Mouse (Mus musculus) hindbrain, embryonic 15.5 days (tissue): ENCODE measurements around the gene Mxi1. TPM values are rescaled to one million over a fixed set of nuclear protein-coding genes. Genes with fewer than 3 reads are reported as not detected.
A peak's percentile ranks its signal among the peaks of the same experiment; 100 is the strongest.

Experiments used
- ATAC-seq: fragments of 200-750 bp; cut with Nextera tagmentation; 2 replicates; pipeline ENCODE4 v1.8.0; 2017; ENCODE audit warnings: low read depth, moderate number of reproducible peaks, moderate TSS enrichment; ENCODE audit not compliant: low FRiP score
- H3K27ac ChIP-seq: fragments of 300-500 bp; sonication (generic); replicated peaks from 2 replicates; pipeline ENCODE4 v1.5.1; 2015; ENCODE audit warnings: mild to moderate bottlenecking, inconsistent platforms
- H3K27me3 ChIP-seq: fragments of 300-500 bp; sonication (generic); 2 replicates; pipeline ENCODE4 v1.6.1; 2015; ENCODE audit warnings: control low read depth, inconsistent platforms
- H3K36me3 ChIP-seq: fragments of 300-500 bp; sonication (generic); 2 replicates; pipeline ENCODE4 v1.6.1; 2015; ENCODE audit warnings: control low read depth, inconsistent platforms
- H3K4me1 ChIP-seq: fragments of 300-500 bp; sonication (generic); replicated peaks from 2 replicates; pipeline ENCODE4 v1.6.1; 2015; ENCODE audit warnings: control low read depth, inconsistent platforms
- H3K4me2 ChIP-seq: fragments of 300-500 bp; sonication (generic); 2 replicates; pipeline ENCODE4 v1.6.1; 2015; ENCODE audit warnings: moderate library complexity, mild to moderate bottlenecking, inconsistent platforms
- H3K4me3 ChIP-seq: fragments of 300-500 bp; sonication (generic); 2 replicates; pipeline ENCODE4 v1.5.1; 2015; ENCODE audit warnings: mild to moderate bottlenecking, inconsistent platforms
- H3K9ac ChIP-seq: fragments of 300-500 bp; sonication (generic); 2 replicates; pipeline ENCODE4 v1.6.1; 2015; ENCODE audit warnings: inconsistent platforms
- H3K9me3 ChIP-seq: fragments of 300-500 bp; sonication (generic); 2 replicates; pipeline ENCODE4 v1.6.1; 2016; ENCODE audit warnings: control low read depth, inconsistent platforms
- WGBS: fragments of 180-500 bp; shearing (Covaris S2); methylation state at CpG from one replicate; pipeline ENCODE4 v1.1.7; 2015; 5-methylcytosine and 5-hydroxymethylcytosine counted together
- polyA plus RNA-seq: library from polyadenylated mRNA; unstranded; fragments of >200 nt; fragmentation: Nextera tagmentation; extraction: Ambion mirVana; gene quantifications from 2 replicates; pipeline ENCODE4 v1.2.1, GENCODE M21; 2015

Gene Mxi1
- polyA plus RNA-seq = 48.7 and 52.7 TPM in 2 replicates

GRCm38 (mm10) chr19:53310348-53310747, at the start of gene Mxi1:
Mxi1 (plus strand) TSS chr19:53310518.
- Histone ChIP-seq H3K27me3 (no peaks in the 10 kb centered on the region), H3K4me3 (peak within 1 kb of the TSS; percentile 73), H3K27ac (peak within 1 kb of the TSS; percentile 94), H3K36me3 (no peaks in the 10 kb centered on the region), H3K4me2 (peak within 1 kb of the TSS; percentile 89), H3K9ac (peak within 1 kb of the TSS; percentile 68), H3K9me3 (no peaks in the 10 kb centered on the region), H3K4me1 (peaks cover 20% of the 10 kb centered on the region)
- WGBS = under 1% methylated on average over 38 of the region's 38 CpGs
- peak; percentile 72 for ATAC-seq

- Histone ChIP-seq H3K9me3 (no peaks in the 10 kb centered on the region), H3K27ac (no peak overlapping the region), H3K4me1 (peaks cover 15% of the 10 kb centered on the region; the same call in 1 of the 2 replicates), H3K4me2 (no peak overlapping the region), H3K4me3 (no peak overlapping the region), H3K36me3 (no peaks in the 10 kb centered on the region), H3K27me3 (no peaks in the 10 kb centered on the region), H3K9ac (no peak overlapping the region)
- no peak for ATAC-seq
- 94% methylated on average over 4 of the region's 4 CpGs for WGBS
These were observed 49.5 kb upstream of the Mxi1 start for GRCm38 (mm10) chr19:53260828-53261227.

GRCm38 (mm10) chr19:53262061-53262460, 48.3 kb upstream of the Mxi1 start:
- H3K4me3 ChIP-seq = no peak overlapping the region
- no peak overlapping the region for H3K27ac ChIP-seq
- H3K27me3 ChIP-seq = no peaks in the 10 kb centered on the region
- WGBS = 75% methylated on average over 7 of the region's 7 CpGs
- no peak overlapping the region for H3K4me2 ChIP-seq
- H3K9ac ChIP-seq = no peak overlapping the region
- no peaks in the 10 kb centered on the region for H3K9me3 ChIP-seq
- H3K4me1 ChIP-seq = peaks cover 15% of the 10 kb centered on the region; the same call in 1 of the 2 replicates
- no peaks in the 10 kb centered on the region for H3K36me3 ChIP-seq
- no peak for ATAC-seq

GRCm38 (mm10) chr19:53263859-53264733, 46.2 kb upstream of the Mxi1 start:
- no peak for ATAC-seq
- 34% methylated on average over 22 of the region's 23 CpGs for WGBS
- H3K4me2 ChIP-seq = peak overlapping the region; percentile 31
- peaks cover 15% of the 10 kb centered on the region; the same call in 1 of the 2 replicates for H3K4me1 ChIP-seq
- H3K36me3 ChIP-seq = no peaks in the 10 kb centered on the region
- H3K9ac ChIP-seq = no peak overlapping the region
- no peaks in the 10 kb centered on the region for H3K27me3 ChIP-seq
- no peak overlapping the region for H3K27ac ChIP-seq
- no peaks in the 10 kb centered on the region for H3K9me3 ChIP-seq
- H3K4me3 ChIP-seq = no peak overlapping the region

GRCm38 (mm10) chr19:53264821-53265727, 45.2 kb upstream of the Mxi1 start:
- H3K9ac ChIP-seq = no peak overlapping the region
- ATAC-seq = peak; percentile 40; the same call in 1 of the 2 replicates
- H3K27ac ChIP-seq = no peak overlapping the region
- WGBS = 47% methylated on average over 12 of the region's 12 CpGs
- no peaks in the 10 kb centered on the region for H3K27me3 ChIP-seq
- no peak overlapping the region for H3K4me2 ChIP-seq
- no peaks in the 10 kb centered on the region for H3K9me3 ChIP-seq
- no peaks in the 10 kb centered on the region for H3K36me3 ChIP-seq
- no peak overlapping the region for H3K4me3 ChIP-seq
- peaks cover 15% of the 10 kb centered on the region; the same call in 1 of the 2 replicates for H3K4me1 ChIP-seq

- Histone ChIP-seq H3K36me3 (no peaks in the 10 kb centered on the region), H3K27ac (no peak overlapping the region), H3K9ac (no peak overlapping the region), H3K4me1 (peaks cover 15% of the 10 kb centered on the region; the same call in 1 of the 2 replicates), H3K4me3 (no peak overlapping the region), H3K9me3 (no peaks in the 10 kb centered on the region), H3K27me3 (no peaks in the 10 kb centered on the region), H3K4me2 (no peak overlapping the region)
- no peak for ATAC-seq
- WGBS = 92% methylated on average over 9 of the region's 9 CpGs
These were observed 43.0 kb upstream of the Mxi1 start for GRCm38 (mm10) chr19:53267305-53267704.

- Histone ChIP-seq H3K27ac (no peak overlapping the region), H3K27me3 (no peaks in the 10 kb centered on the region), H3K9ac (no peak overlapping the region), H3K36me3 (no peaks in the 10 kb centered on the region), H3K4me1 (no peaks in the 10 kb centered on the region), H3K4me2 (no peak overlapping the region), H3K9me3 (no peaks in the 10 kb centered on the region), H3K4me3 (no peak overlapping the region)
- WGBS = 87% methylated on average over 17 of the region's 17 CpGs
- no peak for ATAC-seq
These were observed 37.1 kb upstream of the Mxi1 start for GRCm38 (mm10) chr19:53273055-53273722.

GRCm38 (mm10) chr19:53273781-53274428, 36.4 kb upstream of the Mxi1 start:
- H3K9me3 ChIP-seq = no peaks in the 10 kb centered on the region
- no peak overlapping the region for H3K4me2 ChIP-seq
- no peak for ATAC-seq
- H3K27me3 ChIP-seq = no peaks in the 10 kb centered on the region
- no peak overlapping the region for H3K9ac ChIP-seq
- WGBS = 88% methylated on average over 23 of the region's 23 CpGs
- no peak overlapping the region for H3K4me3 ChIP-seq
- no peaks in the 10 kb centered on the region for H3K4me1 ChIP-seq
- H3K36me3 ChIP-seq = no peaks in the 10 kb centered on the region
- H3K27ac ChIP-seq = no peak overlapping the region

GRCm38 (mm10) chr19:53275204-53275603, 35.1 kb upstream of the Mxi1 start:
- 49% methylated on average over 3 of the region's 3 CpGs for WGBS
- no peaks in the 10 kb centered on the region for H3K27me3 ChIP-seq
- H3K9ac ChIP-seq = no peak overlapping the region
- no peak overlapping the region for H3K4me2 ChIP-seq
- no peaks in the 10 kb centered on the region for H3K36me3 ChIP-seq
- no peak overlapping the region for H3K27ac ChIP-seq
- H3K9me3 ChIP-seq = no peaks in the 10 kb centered on the region
- no peak overlapping the region for H3K4me3 ChIP-seq
- ATAC-seq = no peak
- H3K4me1 ChIP-seq = no peaks in the 10 kb centered on the region

GRCm38 (mm10) chr19:53276902-53277707, 33.2 kb upstream of the Mxi1 start:
- 74% methylated on average over 19 of the region's 19 CpGs for WGBS
- Histone ChIP-seq H3K4me2 (no peak overlapping the region), H3K27me3 (no peaks in the 10 kb centered on the region), H3K36me3 (no peaks in the 10 kb centered on the region), H3K9me3 (no peaks in the 10 kb centered on the region), H3K27ac (no peak overlapping the region), H3K9ac (no peak overlapping the region), H3K4me3 (no peak overlapping the region), H3K4me1 (no peaks in the 10 kb centered on the region)
- no peak for ATAC-seq
